Mouse (Mus musculus) G1E (cell line): ENCODE measurements at regions not wholly inside any gene's neighbourhood (a gene's known extent, or its start where the extent isn't known, plus 50 kb on each side); places are given as distances from the start of the nearest gene placed in this dataset.

Experiments used
- ATAC-seq: 2 replicates; pipeline ENCODE4 v1.8.0; 2016; ENCODE audit warnings: mild to moderate bottlenecking; ENCODE audit not compliant: insufficient number of reproducible peaks, poor library complexity, low FRiP score, severe bottlenecking; ENCODE audit errors: extremely low read depth
- DNase-seq: peaks from one replicate; pipeline ENCODE4 v3.0.0; 2012; ENCODE audit warnings: low spot score
- H3K27me3 ChIP-seq: 2 replicates; pipeline ENCODE4 v1.6.1; 2012; ENCODE audit warnings: mild to moderate bottlenecking, low read length, inconsistent platforms; ENCODE audit not compliant: insufficient read depth
- H3K36me3 ChIP-seq: replicated peaks from 2 replicates; pipeline ENCODE3; 2012; ENCODE audit warnings: mild to moderate bottlenecking, inconsistent platforms
- H3K4me1 ChIP-seq: 2 replicates; pipeline ENCODE4 v1.6.1; 2012; ENCODE audit warnings: low read depth, low read length, inconsistent platforms, mixed read lengths; ENCODE audit not compliant: insufficient read depth
- H3K4me3 ChIP-seq: 2 replicates; pipeline ENCODE4 v1.5.1; 2012; ENCODE audit warnings: low read depth, mild to moderate bottlenecking, inconsistent platforms, low read length, moderate library complexity, mixed read lengths
- H3K9me3 ChIP-seq: replicated peaks from 2 replicates; pipeline ENCODE4 v1.6.1; 2012; ENCODE audit warnings: inconsistent platforms
- CTCF ChIP-seq: IDR thresholded peaks from 2 replicates; pipeline ENCODE4 v1.5.1; 2012; ENCODE audit warnings: low read depth, low read length, inconsistent platforms, mixed read lengths
- GATA1 ChIP-seq: IDR thresholded peaks from 2 replicates; pipeline ENCODE4 v1.6.1; 2012; ENCODE audit warnings: borderline replicate concordance, low read length, inconsistent platforms, mixed read lengths
- GATA2 ChIP-seq: IDR thresholded peaks from 2 replicates; pipeline ENCODE4 v1.6.1; 2012; ENCODE audit warnings: low read depth, low read length, inconsistent platforms, borderline replicate concordance
- POLR2AphosphoS5 ChIP-seq: IDR thresholded peaks from 2 replicates; pipeline ENCODE4 v1.6.1; 2012; ENCODE audit warnings: low read depth, low read length, inconsistent platforms; ENCODE audit not compliant: insufficient replicate concordance
- TAL1 ChIP-seq: conservative IDR thresholded peaks from 2 replicates; pipeline ENCODE4 v1.6.1; 2012; ENCODE audit warnings: low read depth, low read length, inconsistent platforms, mixed read lengths

DNA sequence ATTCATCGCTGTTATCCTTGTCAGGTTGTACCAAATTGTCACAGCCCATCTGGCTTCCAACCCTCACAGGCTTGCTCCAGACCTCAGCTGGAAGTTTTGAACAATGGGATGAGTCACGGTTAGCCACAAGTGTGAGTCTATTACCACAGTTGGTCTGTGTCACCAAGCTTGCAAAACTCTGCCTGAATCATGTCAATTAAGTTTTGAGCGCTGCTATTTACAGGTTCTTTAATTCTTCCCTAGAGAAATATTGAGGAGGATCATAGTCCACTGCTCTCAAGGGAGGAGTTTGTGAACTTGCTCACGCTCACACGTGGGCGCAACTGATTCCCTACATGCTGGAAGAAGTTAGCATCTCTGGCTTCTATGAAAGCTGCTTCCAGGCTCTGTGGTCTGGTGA lies 292.6 kb downstream of the Lmo4 start:
- Histone ChIP-seq H3K36me3 (no peaks in the 10 kb centered on the region), H3K4me3 (no peak overlapping the region), H3K27me3 (no peaks in the 10 kb centered on the region), H3K4me1 (no peaks in the 10 kb centered on the region), H3K9me3 (peaks cover 25% of the 10 kb centered on the region)
- TF ChIP-seq POLR2AphosphoS5, result no peak
- no peak for TF ChIP-seq GATA2
- no peak for TF ChIP-seq TAL1
- no peak for TF ChIP-seq CTCF
- TF ChIP-seq GATA1, result no peak
- DNase-seq (no peak), ATAC-seq (no peak)

DNA sequence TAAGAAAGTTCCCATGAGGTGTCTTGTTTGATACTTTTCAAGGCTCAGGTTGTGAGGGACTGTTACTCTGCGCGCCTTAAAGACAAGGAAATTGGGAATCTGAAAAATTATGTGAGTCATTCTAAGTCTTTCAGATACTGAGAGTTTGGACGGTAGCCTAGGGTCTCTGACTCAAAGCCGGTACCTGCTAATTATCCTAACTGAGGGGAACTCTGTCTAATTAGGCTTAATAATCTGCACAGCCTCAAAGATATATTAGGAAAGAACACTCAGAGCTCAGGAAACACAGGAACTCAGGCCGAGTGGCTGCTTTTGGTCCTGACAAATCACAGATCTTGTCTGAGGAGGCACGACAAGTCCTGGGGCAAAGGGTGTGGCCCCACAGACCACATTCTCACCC lies 295.7 kb downstream of the Lmo4 start:
- Histone ChIP-seq H3K9me3 (peaks cover 36% of the 10 kb centered on the region), H3K36me3 (no peaks in the 10 kb centered on the region), H3K27me3 (no peaks in the 10 kb centered on the region), H3K4me3 (no peak overlapping the region), H3K4me1 (no peaks in the 10 kb centered on the region)
- no peak for DNase-seq
- no peak for TF ChIP-seq GATA2
- ATAC-seq, result no peak

DNA sequence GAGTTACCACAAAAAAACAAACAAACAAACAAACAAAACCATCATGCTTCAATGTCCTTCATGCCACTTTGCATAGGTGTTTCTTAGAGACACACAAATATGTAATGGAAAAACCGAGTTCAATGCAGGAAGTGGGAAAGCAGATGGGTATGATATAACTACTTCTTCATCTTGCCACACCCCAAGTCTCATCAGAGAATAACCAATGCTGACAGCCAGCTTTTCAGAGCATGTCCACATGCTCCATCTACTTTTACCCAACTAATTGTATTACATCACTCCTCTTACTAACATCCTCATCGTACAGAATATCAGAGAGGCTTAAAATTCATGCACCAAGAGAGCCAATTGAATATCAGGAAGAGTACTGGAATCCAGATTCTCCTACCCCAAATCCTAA lies 301.6 kb downstream of the Lmo4 start:
- DNase-seq, result no peak
- H3K36me3 ChIP-seq, result no peaks in the 10 kb centered on the region
- no peak overlapping the region for H3K4me3 ChIP-seq
- no peaks in the 10 kb centered on the region for H3K27me3 ChIP-seq
- no peak for TF ChIP-seq GATA1
- H3K9me3 ChIP-seq, result peaks cover 23% of the 10 kb centered on the region
- no peaks in the 10 kb centered on the region for H3K4me1 ChIP-seq
- ATAC-seq, result no peak

DNA sequence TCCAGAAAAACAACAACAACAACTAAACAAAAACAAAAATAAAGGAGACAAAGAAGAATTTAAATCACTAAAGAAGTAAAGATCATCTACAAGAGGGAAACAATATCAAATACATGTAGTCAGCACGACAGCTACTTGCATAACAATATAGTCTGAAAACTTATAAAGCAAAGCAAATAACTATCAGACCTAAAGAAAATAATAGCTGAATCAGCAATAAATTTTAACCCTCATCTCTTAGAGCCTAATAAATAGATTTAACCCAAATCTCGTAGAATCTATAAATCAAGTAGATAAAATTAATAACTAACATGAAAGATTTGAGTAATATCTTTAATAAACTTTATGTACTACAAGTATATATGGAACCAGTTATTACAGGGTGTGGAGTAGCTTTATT lies 324.2 kb downstream of the Lmo4 start:
- Histone ChIP-seq H3K27me3 (no peaks in the 10 kb centered on the region), H3K9me3 (0 out of 2 replicates have a peak, but pooled peaks cover 3% of the 10 kb centered on the region), H3K4me1 (no peaks in the 10 kb centered on the region), H3K4me3 (no peak overlapping the region), H3K36me3 (no peaks in the 10 kb centered on the region)
- no peak for ATAC-seq
- TF ChIP-seq POLR2AphosphoS5 (no peak), GATA2 (no peak), GATA1 (no peak), TAL1 (no peak), CTCF (no peak)
- no peak for DNase-seq

DNA sequence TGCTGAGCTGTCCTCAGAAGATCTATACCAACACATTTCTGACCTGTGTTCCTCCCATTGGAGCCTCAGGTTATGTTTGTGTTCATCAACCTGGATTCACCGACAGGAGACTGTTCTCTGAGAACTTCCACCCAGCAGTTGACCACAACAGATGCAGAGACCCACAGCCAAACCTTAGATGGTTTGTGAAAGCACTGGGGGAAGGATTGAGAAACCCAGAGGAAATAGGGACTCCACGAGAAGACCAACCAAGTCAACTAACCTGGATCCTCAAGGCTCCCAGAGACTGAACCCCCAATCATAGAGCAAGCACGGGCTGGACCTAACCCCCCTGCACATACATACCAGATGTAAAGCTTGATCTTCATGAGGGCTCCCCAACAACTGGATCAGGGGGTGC lies 331.1 kb downstream of the Lmo4 start:
- DNase-seq, result no peak
- Histone ChIP-seq H3K4me3 (no peak overlapping the region), H3K27me3 (no peaks in the 10 kb centered on the region), H3K36me3 (no peaks in the 10 kb centered on the region), H3K4me1 (no peaks in the 10 kb centered on the region), H3K9me3 (peaks cover 19% of the 10 kb centered on the region)
- TF ChIP-seq POLR2AphosphoS5 (no peak), GATA1 (no peak), GATA2 (no peak), CTCF (no peak), TAL1 (no peak)
- no peak for ATAC-seq

DNA sequence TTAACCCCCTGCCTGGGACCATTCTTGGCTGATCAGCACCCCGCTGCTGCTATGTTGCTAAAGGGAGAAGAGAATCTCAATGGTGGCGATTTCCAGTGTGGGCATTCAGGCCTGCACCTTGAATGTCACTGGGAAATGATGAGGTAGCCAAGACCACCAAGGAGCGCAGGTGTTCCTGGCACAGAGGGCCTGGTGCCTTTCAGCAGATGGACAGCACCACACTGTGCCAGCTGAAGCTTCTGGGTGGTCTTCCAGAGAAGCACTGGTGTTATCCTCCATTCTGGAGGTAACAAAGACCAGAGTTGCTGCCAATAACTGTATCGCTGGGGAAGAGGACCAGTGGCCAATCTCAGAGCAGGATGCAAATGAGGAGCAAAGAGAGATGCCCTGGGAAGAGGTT lies 338.5 kb downstream of the Lmo4 start:
- TF ChIP-seq CTCF (no peak), GATA1 (no peak), GATA2 (no peak), POLR2AphosphoS5 (no peak), TAL1 (no peak)
- H3K4me3 ChIP-seq, result no peak overlapping the region
- no peaks in the 10 kb centered on the region for H3K36me3 ChIP-seq
- no peaks in the 10 kb centered on the region for H3K4me1 ChIP-seq
- no peak for ATAC-seq
- DNase-seq, result no peak
- no peaks in the 10 kb centered on the region for H3K27me3 ChIP-seq
- H3K9me3 ChIP-seq, result peaks cover 37% of the 10 kb centered on the region

DNA sequence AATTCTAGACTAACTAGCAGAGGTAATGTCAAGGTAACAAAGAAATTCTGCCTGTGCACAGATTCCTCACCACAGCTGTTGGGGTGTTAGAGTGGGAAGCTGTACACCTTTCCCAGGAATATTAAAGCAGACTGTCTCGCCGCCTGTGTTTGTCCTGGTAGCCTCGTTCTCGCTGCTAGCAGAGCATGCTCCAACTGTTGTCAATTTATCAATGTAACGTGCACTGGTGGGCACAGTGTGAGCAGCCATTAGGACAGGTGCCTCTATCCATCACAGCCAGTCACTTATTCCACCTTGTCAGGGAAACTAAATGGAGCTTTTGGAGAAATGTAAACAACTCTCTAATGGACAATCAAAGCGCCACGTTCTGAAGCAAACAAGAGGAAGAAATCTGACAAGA lies 339.4 kb downstream of the Lmo4 start:
- DNase-seq (no peak), ATAC-seq (no peak)
- no peak for TF ChIP-seq CTCF
- TF ChIP-seq GATA1, result no peak
- no peak for TF ChIP-seq GATA2
- TF ChIP-seq TAL1, result no peak
- no peak for TF ChIP-seq POLR2AphosphoS5
- Histone ChIP-seq H3K4me3 (no peak overlapping the region), H3K27me3 (no peaks in the 10 kb centered on the region), H3K9me3 (peaks cover 37% of the 10 kb centered on the region), H3K4me1 (no peaks in the 10 kb centered on the region), H3K36me3 (no peaks in the 10 kb centered on the region)
